Mouse (Mus musculus): ENCODE results near the gene Sdf4. TPM values are rescaled to one million over a fixed set of nuclear protein-coding genes. Genes with fewer than 3 reads are reported as not detected.
A peak's percentile ranks its signal among the peaks of the same experiment; 100 is the strongest.

Sdf4 gene
- polyA plus RNA-seq, 1 experiment, result 122 TPM

GRCm38 (mm10) chr4:155992906-155993547 is 355 bp downstream of the Sdf4 start:
- peak overlapping the region; percentile 86 for H3K27ac ChIP-seq (ENCODE audit: insufficient read depth, low read length)
- TF ChIP-seq POLR2A (IDR thresholded peaks at IDR 0.05; ENCODE audit: extremely low read depth, insufficient read depth, low read length) (peak; percentile 51), CTCF (IDR thresholded peaks at IDR 0.05; ENCODE audit: extremely low read depth, insufficient read depth, low read length) (no peak)
- H3K4me1 ChIP-seq (ENCODE audit: control insufficient read depth, insufficient read depth, low read length), result peaks cover 8% of the 10 kb centered on the region
- peak overlapping the region; percentile 75 for H3K4me3 ChIP-seq (ENCODE audit: insufficient read depth, low read length)

GRCm38 (mm10) chr4:155993606-155994005 is 934 bp downstream of the Sdf4 start:
- Histone ChIP-seq H3K4me1 (ENCODE audit: control insufficient read depth, insufficient read depth, low read length) (peaks cover 8% of the 10 kb centered on the region), H3K4me3 (ENCODE audit: insufficient read depth, low read length) (peak overlapping the region; percentile 75), H3K27ac (ENCODE audit: insufficient read depth, low read length) (peak overlapping the region; percentile 34)
- TF ChIP-seq POLR2A (IDR thresholded peaks at IDR 0.05; ENCODE audit: extremely low read depth, insufficient read depth, low read length) (no peak), CTCF (IDR thresholded peaks at IDR 0.05; ENCODE audit: extremely low read depth, insufficient read depth, low read length) (no peak)

- Histone ChIP-seq H3K27ac (ENCODE audit: insufficient read depth, low read length) (no peak overlapping the region), H3K4me3 (ENCODE audit: insufficient read depth, low read length) (no peak overlapping the region), H3K4me1 (ENCODE audit: control insufficient read depth, insufficient read depth, low read length) (no peaks in the 10 kb centered on the region)
- TF ChIP-seq POLR2A (IDR thresholded peaks at IDR 0.05; ENCODE audit: extremely low read depth, insufficient read depth, low read length) (no peak), CTCF (IDR thresholded peaks at IDR 0.05; ENCODE audit: extremely low read depth, insufficient read depth, low read length) (no peak)
Measured at GRCm38 (mm10) chr4:156004109-156004508, 11.4 kb downstream of the Sdf4 start.

GRCm38 (mm10) chr4:156008369-156008768 is 15.7 kb downstream of the Sdf4 start:
- Histone ChIP-seq H3K27ac (ENCODE audit: insufficient read depth, low read length) (no peak overlapping the region), H3K4me3 (ENCODE audit: insufficient read depth, low read length) (no peak overlapping the region), H3K4me1 (ENCODE audit: control insufficient read depth, insufficient read depth, low read length) (no peaks in the 10 kb centered on the region)
- TF ChIP-seq CTCF (IDR thresholded peaks at IDR 0.05; ENCODE audit: extremely low read depth, insufficient read depth, low read length) (no peak), POLR2A (IDR thresholded peaks at IDR 0.05; ENCODE audit: extremely low read depth, insufficient read depth, low read length) (no peak)

GRCm38 (mm10) chr4:156013637-156014036 is 21.0 kb downstream of the Sdf4 start, which contains the start of gene Tnfrsf4:
Tnfrsf4 (plus strand) TSS chr4:156013843.
- no peak within 1 kb of the TSS for H3K4me3 ChIP-seq (ENCODE audit: insufficient read depth, low read length)
- H3K27ac ChIP-seq (ENCODE audit: insufficient read depth, low read length), result no peak within 1 kb of the TSS
- TF ChIP-seq CTCF (IDR thresholded peaks at IDR 0.05; ENCODE audit: extremely low read depth, insufficient read depth, low read length) (no peak), POLR2A (IDR thresholded peaks at IDR 0.05; ENCODE audit: extremely low read depth, insufficient read depth, low read length) (0 out of 2 replicates have a peak, but pooled peaks have one; percentile 22)
- H3K4me1 ChIP-seq (ENCODE audit: control insufficient read depth, insufficient read depth, low read length), result no peaks in the 10 kb centered on the region

GRCm38 (mm10) chr4:156014436-156014835 is 21.8 kb downstream of the Sdf4 start:
- no peak for TF ChIP-seq POLR2A (IDR thresholded peaks at IDR 0.05; ENCODE audit: extremely low read depth, insufficient read depth, low read length)
- TF ChIP-seq CTCF (IDR thresholded peaks at IDR 0.05; ENCODE audit: extremely low read depth, insufficient read depth, low read length), result no peak
- no peak overlapping the region for H3K27ac ChIP-seq (ENCODE audit: insufficient read depth, low read length)
- no peak overlapping the region for H3K4me3 ChIP-seq (ENCODE audit: insufficient read depth, low read length)
- H3K4me1 ChIP-seq (ENCODE audit: control insufficient read depth, insufficient read depth, low read length), result no peaks in the 10 kb centered on the region

- no peaks in the 10 kb centered on the region for H3K4me1 ChIP-seq (ENCODE audit: control insufficient read depth, insufficient read depth, low read length)
- no peak for TF ChIP-seq POLR2A (IDR thresholded peaks at IDR 0.05; ENCODE audit: extremely low read depth, insufficient read depth, low read length)
- no peak for TF ChIP-seq CTCF (IDR thresholded peaks at IDR 0.05; ENCODE audit: extremely low read depth, insufficient read depth, low read length)
- no peak overlapping the region for H3K4me3 ChIP-seq (ENCODE audit: insufficient read depth, low read length)
- no peak overlapping the region for H3K27ac ChIP-seq (ENCODE audit: insufficient read depth, low read length)
Measured at GRCm38 (mm10) chr4:156019771-156020170, 27.1 kb downstream of the Sdf4 start.

- peaks cover 2% of the 10 kb centered on the region; the same call in 1 of the 2 replicates for H3K4me1 ChIP-seq (ENCODE audit: control insufficient read depth, insufficient read depth, low read length)
- no peak overlapping the region for H3K27ac ChIP-seq (ENCODE audit: insufficient read depth, low read length)
- H3K4me3 ChIP-seq (ENCODE audit: insufficient read depth, low read length), result no peak overlapping the region
- TF ChIP-seq POLR2A (IDR thresholded peaks at IDR 0.05; ENCODE audit: extremely low read depth, insufficient read depth, low read length) (no peak), CTCF (IDR thresholded peaks at IDR 0.05; ENCODE audit: extremely low read depth, insufficient read depth, low read length) (no peak)
Measured at GRCm38 (mm10) chr4:156021381-156021780, 28.7 kb downstream of the Sdf4 start.

GRCm38 (mm10) chr4:156021942-156022419 is 29.3 kb downstream of the Sdf4 start:
- H3K4me1 ChIP-seq (ENCODE audit: control insufficient read depth, insufficient read depth, low read length), result peaks cover 3% of the 10 kb centered on the region; the same call in 1 of the 2 replicates
- TF ChIP-seq CTCF (IDR thresholded peaks at IDR 0.05; ENCODE audit: extremely low read depth, insufficient read depth, low read length) (no peak), POLR2A (IDR thresholded peaks at IDR 0.05; ENCODE audit: extremely low read depth, insufficient read depth, low read length) (no peak)
- no peak overlapping the region for H3K27ac ChIP-seq (ENCODE audit: insufficient read depth, low read length)
- H3K4me3 ChIP-seq (ENCODE audit: insufficient read depth, low read length), result no peak overlapping the region

GRCm38 (mm10) chr4:156023520-156023919 is 30.8 kb downstream of the Sdf4 start:
- no peak overlapping the region for H3K4me3 ChIP-seq (ENCODE audit: insufficient read depth, low read length)
- TF ChIP-seq CTCF (IDR thresholded peaks at IDR 0.05; ENCODE audit: extremely low read depth, insufficient read depth, low read length) (no peak), POLR2A (IDR thresholded peaks at IDR 0.05; ENCODE audit: extremely low read depth, insufficient read depth, low read length) (no peak)
- H3K4me1 ChIP-seq (ENCODE audit: control insufficient read depth, insufficient read depth, low read length), result peaks cover 3% of the 10 kb centered on the region; the same call in 1 of the 2 replicates
- no peak overlapping the region for H3K27ac ChIP-seq (ENCODE audit: insufficient read depth, low read length)
